Mouse (Mus musculus) intestine, postnatal 0 days (tissue): ENCODE measurements around the gene Osbp. TPM values are rescaled to one million over a fixed set of nuclear protein-coding genes. Genes with fewer than 3 reads are reported as not detected.

Experiments used
- ATAC-seq: fragments of 200-750 bp; cut with Nextera tagmentation; 2 replicates; pipeline ENCODE4 v1.8.0; 2017; ENCODE audit warnings: mild to moderate bottlenecking, moderate TSS enrichment, moderate library complexity
- H3K27ac ChIP-seq: fragments of 300-500 bp; sonication (generic); 2 replicates; pipeline ENCODE4 v1.5.1; 2014; ENCODE audit warnings: mild to moderate bottlenecking, low read depth, low read length, moderate library complexity
- H3K27me3 ChIP-seq: fragments of 300-500 bp; sonication (generic); replicated peaks from 2 replicates; pipeline ENCODE4 v1.6.1; 2014; ENCODE audit warnings: low read length, mixed read lengths; ENCODE audit not compliant: control insufficient read depth, insufficient read depth
- H3K36me3 ChIP-seq: fragments of 300-500 bp; sonication (generic); 2 replicates; pipeline ENCODE4 v1.6.1; 2014; ENCODE audit warnings: mild to moderate bottlenecking, moderate library complexity; ENCODE audit not compliant: control insufficient read depth, insufficient read depth
- H3K4me1 ChIP-seq: fragments of 300-500 bp; sonication (generic); replicated peaks from 2 replicates; pipeline ENCODE4 v1.6.1; 2014; ENCODE audit warnings: antibody characterized with exemption, low read length, mixed read lengths; ENCODE audit not compliant: control insufficient read depth, insufficient read depth
- H3K4me2 ChIP-seq: fragments of 300-500 bp; sonication (generic); replicated peaks from 2 replicates; pipeline ENCODE4 v1.6.1; 2014; ENCODE audit warnings: low read depth, mild to moderate bottlenecking, moderate library complexity
- H3K4me3 ChIP-seq: fragments of 300-500 bp; sonication (generic); 2 replicates; pipeline ENCODE4 v1.5.1; 2014; ENCODE audit warnings: low read depth, low read length
- H3K9ac ChIP-seq: fragments of 300-500 bp; sonication (generic); 2 replicates; pipeline ENCODE4 v1.6.1; 2014; ENCODE audit warnings: mild to moderate bottlenecking, low read depth, low read length
- H3K9me3 ChIP-seq: fragments of 300-500 bp; sonication (generic); 2 replicates; pipeline ENCODE4 v1.6.1; 2016; ENCODE audit warnings: mixed run types; ENCODE audit not compliant: control insufficient read depth
- CTCF ChIP-seq: sonication (generic); IDR thresholded peaks from 2 replicates; pipeline ENCODE4 v1.5.1; 2016; ENCODE audit warnings: low read depth, mild to moderate bottlenecking, control low read depth, antibody characterized with exemption, moderate library complexity
- WGBS: fragments of 180-500 bp; shearing (Covaris S2); extraction: QIAGEN DNeasy Blood & Tissue Kit; methylation state at CpG from one replicate; pipeline ENCODE4 v1.1.7; 2014; 5-methylcytosine and 5-hydroxymethylcytosine counted together
- polyA plus RNA-seq: library from polyadenylated mRNA; unstranded; fragments of >200 nt; fragmentation: Nextera tagmentation; extraction: Ambion mirVana; gene quantifications from 2 replicates; pipeline ENCODE4 v1.2.1, GENCODE M21; 2015

The Osbp gene
- polyA plus RNA-seq, 1 experiment from 2014 or later = 6.2 TPM

GRCm38 (mm10) chr19:12012615-12013014 lies 46.9 kb downstream of the Osbp start:
- Histone ChIP-seq H3K27me3 (no peaks in the 10 kb centered on the region), H3K4me1 (no peaks in the 10 kb centered on the region), H3K4me2 (peak overlapping the region; percentile 82), H3K4me3 (peak overlapping the region; percentile 56), H3K9me3 (no peaks in the 10 kb centered on the region), H3K36me3 (no peaks in the 10 kb centered on the region), H3K9ac (peak overlapping the region; percentile 58), H3K27ac (peak overlapping the region; percentile 93)
- TF ChIP-seq CTCF = no peak
- ATAC-seq = no peak
- WGBS = under 1% methylated on average over 10 of the region's 10 CpGs

GRCm38 (mm10) chr19:12013228-12013627 lies 47.5 kb downstream of the Osbp start:
- Histone ChIP-seq H3K36me3 (no peaks in the 10 kb centered on the region), H3K9ac (peak overlapping the region; percentile 58; the same call in 1 of the 2 replicates), H3K9me3 (no peaks in the 10 kb centered on the region), H3K4me1 (no peaks in the 10 kb centered on the region), H3K4me3 (peak overlapping the region; percentile 56), H3K27ac (peak overlapping the region; percentile 93), H3K4me2 (peak overlapping the region; percentile 82), H3K27me3 (no peaks in the 10 kb centered on the region)
- WGBS = 2% methylated on average over 12 of the region's 12 CpGs
- TF ChIP-seq CTCF = no peak
- ATAC-seq = peak; percentile 17; the same call in 1 of the 2 replicates

GRCm38 (mm10) chr19:12015708-12016107 lies 50.0 kb downstream of the Osbp start:
- H3K9me3 ChIP-seq = no peaks in the 10 kb centered on the region
- no peak overlapping the region for H3K27ac ChIP-seq
- H3K4me3 ChIP-seq = no peak overlapping the region
- H3K36me3 ChIP-seq = no peaks in the 10 kb centered on the region
- no peak overlapping the region for H3K4me2 ChIP-seq
- peak; percentile 59 for TF ChIP-seq CTCF
- no peaks in the 10 kb centered on the region for H3K4me1 ChIP-seq
- no peaks in the 10 kb centered on the region for H3K27me3 ChIP-seq
- ATAC-seq = no peak
- 72% methylated on average over 8 of the region's 8 CpGs for WGBS
- H3K9ac ChIP-seq = no peak overlapping the region

GRCm38 (mm10) chr19:12016192-12016591 lies 50.5 kb downstream of the Osbp start:
- Histone ChIP-seq H3K9me3 (no peaks in the 10 kb centered on the region), H3K27ac (no peak overlapping the region), H3K9ac (no peak overlapping the region), H3K27me3 (no peaks in the 10 kb centered on the region), H3K4me1 (no peaks in the 10 kb centered on the region), H3K4me2 (no peak overlapping the region), H3K4me3 (no peak overlapping the region), H3K36me3 (no peaks in the 10 kb centered on the region)
- no peak for ATAC-seq
- 85% methylated on average over 4 of the region's 4 CpGs for WGBS
- no peak for TF ChIP-seq CTCF

GRCm38 (mm10) chr19:12024149-12024548 lies 58.4 kb downstream of the Osbp start:
- Histone ChIP-seq H3K36me3 (no peaks in the 10 kb centered on the region), H3K9me3 (no peaks in the 10 kb centered on the region), H3K27me3 (no peaks in the 10 kb centered on the region), H3K27ac (no peak overlapping the region), H3K9ac (no peak overlapping the region), H3K4me2 (no peak overlapping the region), H3K4me1 (no peaks in the 10 kb centered on the region), H3K4me3 (no peak overlapping the region)
- TF ChIP-seq CTCF = no peak
- 77% methylated on average over 4 of the region's 4 CpGs for WGBS
- ATAC-seq = no peak

GRCm38 (mm10) chr19:12025333-12025732 lies 59.6 kb downstream of the Osbp start:
- TF ChIP-seq CTCF = no peak
- Histone ChIP-seq H3K36me3 (no peaks in the 10 kb centered on the region), H3K27me3 (no peaks in the 10 kb centered on the region), H3K27ac (no peak overlapping the region), H3K9me3 (no peaks in the 10 kb centered on the region), H3K9ac (no peak overlapping the region), H3K4me3 (no peak overlapping the region), H3K4me1 (no peaks in the 10 kb centered on the region), H3K4me2 (no peak overlapping the region)
- 88% methylated on average over 3 of the region's 3 CpGs for WGBS
- no peak for ATAC-seq

- Histone ChIP-seq H3K9me3 (no peaks in the 10 kb centered on the region), H3K36me3 (no peaks in the 10 kb centered on the region), H3K9ac (no peak overlapping the region), H3K4me2 (no peak overlapping the region), H3K27ac (no peak overlapping the region), H3K4me3 (no peak overlapping the region), H3K4me1 (no peaks in the 10 kb centered on the region), H3K27me3 (no peaks in the 10 kb centered on the region)
- WGBS = 77% methylated on average over 2 of the region's 2 CpGs
- ATAC-seq = no peak
- TF ChIP-seq CTCF = no peak
Observed at GRCm38 (mm10) chr19:12026606-12027005, 60.9 kb downstream of the Osbp start.
